Mouse (Mus musculus) cerebellum, postnatal 10 days (tissue): ENCODE measurements at regions not wholly inside any gene's neighbourhood (a gene's known extent, or its start where the extent isn't known, plus 50 kb on each side); places are given as distances from the start of the nearest gene placed in this dataset.

ENCODE experiments used
- DNase-seq, 2 experiments: peaks; one replicate each; pipeline ENCODE4 v3.0.0; 2021; ENCODE audit warnings: mixed read lengths in 2 of 2

GRCm38 (mm10) chr15:62074735-62075134, 1151.9 kb upstream of the A1bg start:
- DNase-seq: no peak

GRCm38 (mm10) chr15:62073595-62073994, 1150.8 kb upstream of the A1bg start:
- no peak for DNase-seq

GRCm38 (mm10) chr15:62071311-62071710, 1148.5 kb upstream of the A1bg start:
- no peak for DNase-seq

GRCm38 (mm10) chr15:62068422-62069160, 1145.8 kb upstream of the A1bg start:
- DNase-seq: no peak

GRCm38 (mm10) chr15:62064399-62064798, 1141.6 kb upstream of the A1bg start:
- no peak for DNase-seq

GRCm38 (mm10) chr15:62057449-62057848, 1134.6 kb upstream of the A1bg start:
- no peak for DNase-seq

GRCm38 (mm10) chr15:62056889-62057288, 1134.1 kb upstream of the A1bg start:
- no peak for DNase-seq

GRCm38 (mm10) chr15:62056401-62056800, 1133.6 kb upstream of the A1bg start:
- DNase-seq: no peak

GRCm38 (mm10) chr15:62055011-62055410, 1132.2 kb upstream of the A1bg start:
- no peak for DNase-seq

GRCm38 (mm10) chr15:62053420-62054239, 1130.8 kb upstream of the A1bg start:
- DNase-seq: no peak

GRCm38 (mm10) chr15:62049416-62049815, 1126.6 kb upstream of the A1bg start:
- no peak for DNase-seq

GRCm38 (mm10) chr15:62048981-62049380, 1126.2 kb upstream of the A1bg start:
- DNase-seq: no peak

- no peak for DNase-seq
Measured at GRCm38 (mm10) chr15:62046276-62046675, 1123.5 kb upstream of the A1bg start.

GRCm38 (mm10) chr15:62044654-62045335, 1122.0 kb upstream of the A1bg start:
- DNase-seq: no peak

- no peak for DNase-seq
Measured at GRCm38 (mm10) chr15:62043617-62044392, 1121.0 kb upstream of the A1bg start.

- DNase-seq: no peak
Measured at GRCm38 (mm10) chr15:62042924-62043504, 1120.2 kb upstream of the A1bg start.
